Mouse (Mus musculus): Measurements from ENCODE around the gene Gm13539.

Gene Gm13539

GRCm38 (mm10) chr2:25824751-25825150, 42.7 kb downstream of the Gm13539 start:
- DNase-seq (ENCODE audit: low spot score in 2 of 2), result no peak

DNA sequence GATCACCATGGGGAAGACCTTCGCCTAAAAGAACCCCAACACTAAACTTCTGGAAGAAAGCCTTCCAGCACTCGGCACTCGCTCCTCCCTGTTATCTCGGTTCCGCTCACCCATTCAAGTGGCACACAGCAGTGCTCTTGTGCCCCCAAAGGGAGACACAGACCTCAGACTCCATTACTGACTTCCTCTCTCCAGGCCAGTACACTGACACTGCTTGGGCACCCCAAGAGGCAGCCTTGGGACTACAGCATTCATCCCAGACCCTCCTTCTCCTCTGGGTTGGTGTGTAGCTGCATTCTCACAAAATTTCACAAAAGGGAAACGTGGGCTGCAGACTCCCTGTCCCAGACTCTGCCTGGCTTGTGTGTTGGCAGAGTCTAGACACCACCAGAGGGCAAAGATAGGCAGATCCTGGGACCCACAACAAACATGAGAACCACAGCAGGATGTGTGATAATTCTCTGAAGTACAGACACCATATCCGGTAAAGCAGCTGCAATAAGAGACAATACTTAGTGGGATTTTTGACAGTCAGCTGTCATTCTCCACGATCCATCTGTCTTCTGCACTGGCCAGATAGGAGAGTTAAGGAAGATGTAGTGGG, 46.4 kb downstream of the Gm13539 start:
- DNase-seq (ENCODE audit: low spot score in 2 of 2), result no peak

DNA sequence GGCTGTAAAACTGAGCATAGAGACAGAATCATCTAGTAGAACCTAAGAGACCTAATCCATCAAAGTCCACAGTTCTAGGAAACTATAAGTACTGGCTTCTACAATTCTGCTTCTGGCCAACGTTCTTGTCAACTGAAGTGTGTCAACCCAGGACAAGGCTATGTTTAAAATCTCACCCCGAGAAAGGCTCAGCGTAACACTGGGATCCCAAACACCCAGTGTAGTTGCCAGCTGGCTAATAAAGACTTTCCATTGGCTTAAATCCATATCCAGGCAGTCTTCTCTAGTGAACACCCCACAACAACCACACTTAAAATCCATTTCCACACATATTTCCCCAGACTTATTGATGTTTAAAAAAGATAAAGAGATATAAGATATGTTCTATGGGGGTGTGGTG, 48.7 kb downstream of the Gm13539 start:
- DNase-seq (ENCODE audit: low spot score in 2 of 2), result no peak

- peak; percentile 43 to 73 for DNase-seq (ENCODE audit: low spot score in 2 of 2)
These were observed 54.2 kb downstream of the Gm13539 start for GRCm38 (mm10) chr2:25836291-25836690.
